Mouse (Mus musculus): ENCODE results near the gene Ddx49.

Ddx49 gene

DNA sequence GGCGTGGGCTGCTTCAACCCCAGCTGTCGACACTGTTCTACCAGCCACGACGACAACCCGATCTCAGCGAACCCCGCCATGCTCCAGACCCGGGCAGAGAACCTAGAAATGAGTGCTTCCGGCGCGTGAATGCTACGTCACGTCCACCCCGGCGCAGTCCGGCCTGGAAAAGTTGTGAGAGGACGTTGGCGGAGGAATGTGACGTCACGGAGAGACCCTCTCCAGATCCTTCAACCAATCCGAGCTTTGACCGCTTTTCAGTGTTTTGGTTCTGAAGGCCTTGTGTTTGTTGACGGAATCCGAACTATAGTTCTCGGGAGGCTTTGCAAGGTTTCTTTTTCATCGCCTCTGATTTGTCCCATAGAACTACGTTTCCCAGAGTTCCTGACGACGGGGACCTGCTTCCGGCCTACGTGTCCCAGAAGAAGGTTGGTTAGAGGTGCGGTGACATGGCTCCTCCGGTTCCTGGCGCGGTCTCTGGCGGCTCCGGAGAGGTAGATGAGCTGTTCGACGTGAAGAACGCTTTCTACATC lies at the start of gene Ddx49, which contains the start of gene Cope:
Gene Ddx49 (minus strand): TSS at position 132 of the 533 bp plus-strand sequence.
Gene Cope (plus strand): TSS at position 161 of the 533 bp plus-strand sequence.
- DNase-seq (ENCODE audit: low spot score) = peak; percentile 95

DNA sequence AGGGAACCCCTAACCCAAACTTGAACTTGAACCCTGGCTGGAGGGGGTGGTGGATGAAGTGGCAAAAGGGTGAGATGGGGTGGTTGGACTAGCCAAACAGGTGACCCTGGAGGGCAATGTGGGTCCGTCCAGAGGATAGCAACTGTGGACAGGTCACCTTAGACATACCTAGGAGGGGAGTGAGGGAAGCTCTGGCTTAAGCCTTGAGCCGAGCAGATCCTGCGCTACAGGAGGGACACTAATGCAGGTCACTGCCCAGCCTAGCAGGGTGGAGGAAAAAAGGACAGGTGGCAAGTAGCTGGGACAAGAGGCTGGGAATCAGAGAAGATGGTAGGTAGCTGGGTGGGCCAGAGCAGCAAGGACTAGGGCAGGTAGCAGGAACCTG lies 49.7 kb upstream of the Ddx49 start:
- DNase-seq (ENCODE audit: low spot score) = no peak

DNA sequence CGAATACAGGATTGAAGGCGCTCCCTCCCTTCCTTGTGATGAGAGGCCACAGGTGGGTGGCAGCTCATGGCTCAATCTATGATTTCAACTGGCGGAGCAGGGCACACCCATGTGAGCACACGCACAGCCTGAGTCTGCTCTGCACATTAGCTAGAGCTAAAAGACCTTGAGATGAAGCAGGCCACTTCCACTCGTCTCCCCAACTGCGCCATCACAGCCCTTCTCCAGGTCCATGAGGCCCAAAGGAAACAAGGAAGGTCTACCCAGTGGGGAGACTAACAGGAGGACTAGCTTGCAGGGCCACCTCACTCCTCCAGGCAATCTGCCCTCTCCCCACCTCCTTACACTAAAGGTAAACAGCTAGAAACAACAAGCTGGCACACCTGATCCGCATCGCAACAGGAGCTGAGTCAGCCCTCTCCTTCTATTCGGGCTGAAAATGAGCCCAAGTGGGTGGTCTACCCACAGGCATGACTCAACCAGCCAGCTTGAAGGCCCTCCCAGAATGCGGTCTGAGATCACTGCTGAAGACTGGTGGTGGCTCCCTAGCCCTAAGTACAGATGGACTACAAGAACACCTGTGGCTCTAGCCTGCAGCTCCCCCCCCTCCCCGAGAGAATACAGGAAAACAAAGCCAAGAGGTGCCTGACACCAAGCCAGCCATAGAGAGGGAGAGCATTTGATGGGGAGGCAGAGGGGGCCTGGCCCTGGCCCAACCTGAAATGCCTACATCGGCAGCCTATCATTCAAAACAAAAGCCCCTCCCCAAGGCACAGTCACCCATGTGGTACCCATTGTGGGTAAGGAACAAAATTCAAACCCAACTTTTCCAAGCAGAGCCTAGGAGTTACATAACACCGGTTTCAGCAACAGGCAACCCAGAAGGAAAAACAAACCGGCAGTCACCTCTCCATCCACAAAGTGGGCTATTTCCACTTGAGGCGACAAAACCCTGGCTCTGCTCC lies 49.0 kb upstream of the Ddx49 start:
- no peak for DNase-seq (ENCODE audit: low spot score)

DNA sequence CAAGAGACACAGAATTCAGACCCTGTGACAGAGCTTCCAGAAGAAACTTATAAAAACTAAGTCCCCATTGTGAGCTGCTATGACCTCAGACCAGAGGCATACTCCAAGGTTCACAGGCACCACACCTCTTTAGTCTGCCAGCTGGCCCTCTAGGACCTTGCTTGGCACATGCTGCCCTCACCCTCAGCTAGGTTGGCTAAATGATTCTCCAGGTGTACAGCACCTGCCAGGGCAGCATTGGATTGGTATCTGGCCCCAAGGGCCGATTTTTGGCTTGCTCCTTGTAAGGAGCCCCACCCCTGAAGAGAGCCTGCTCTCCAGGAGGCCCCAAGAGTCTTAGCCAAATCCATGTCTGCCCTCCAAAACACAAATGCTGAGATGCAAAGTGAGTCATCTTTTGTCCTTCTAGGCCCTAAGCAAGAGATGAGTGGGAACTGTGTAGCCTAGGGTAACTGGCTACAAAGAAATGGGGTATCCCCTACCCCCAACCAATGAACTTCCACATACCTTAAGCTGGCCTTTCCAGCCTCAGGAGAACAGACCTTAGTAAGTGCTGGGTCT lies 45.7 kb upstream of the Ddx49 start:
- no peak for DNase-seq (ENCODE audit: low spot score)

DNA sequence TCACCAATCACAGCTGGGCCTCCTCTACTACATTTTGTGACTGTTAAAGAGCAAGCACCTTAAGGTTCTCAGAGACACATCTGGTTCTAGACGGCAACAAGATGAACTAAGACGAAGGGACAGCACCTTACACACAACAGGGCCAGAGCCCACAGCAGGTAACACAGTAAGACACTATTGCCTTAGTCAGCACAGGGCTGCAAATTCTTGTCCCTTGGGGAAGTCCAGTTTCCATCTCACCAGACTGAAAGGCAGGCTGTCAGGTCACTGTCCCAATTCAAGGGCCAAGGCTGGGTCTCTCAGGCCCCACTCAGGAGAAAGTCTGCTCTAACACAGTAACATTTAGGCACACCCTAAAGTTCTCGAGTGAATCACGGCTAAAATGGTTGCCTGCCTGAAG lies 45.2 kb upstream of the Ddx49 start:
- DNase-seq (ENCODE audit: low spot score) = no peak

DNA sequence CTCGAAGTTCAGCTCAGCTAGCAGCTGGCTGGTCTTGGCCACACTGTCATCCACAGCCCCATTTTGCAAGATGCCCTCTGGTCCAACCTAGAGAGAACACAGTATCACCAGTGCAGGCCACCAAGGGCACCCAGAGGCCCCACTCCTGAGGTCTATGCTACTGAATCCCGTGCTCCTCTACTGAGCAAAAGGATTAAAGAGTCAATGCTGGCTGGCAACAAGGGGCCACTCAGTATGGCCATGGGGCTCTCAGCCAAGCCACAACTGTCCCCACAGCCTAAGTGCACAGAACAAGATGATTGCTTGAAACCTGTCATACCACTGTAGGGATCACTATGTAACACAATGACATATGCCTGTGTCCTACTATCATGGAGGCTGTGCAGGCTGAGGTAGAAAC lies 42.0 kb upstream of the Ddx49 start:
- no peak for DNase-seq (ENCODE audit: low spot score)

DNA sequence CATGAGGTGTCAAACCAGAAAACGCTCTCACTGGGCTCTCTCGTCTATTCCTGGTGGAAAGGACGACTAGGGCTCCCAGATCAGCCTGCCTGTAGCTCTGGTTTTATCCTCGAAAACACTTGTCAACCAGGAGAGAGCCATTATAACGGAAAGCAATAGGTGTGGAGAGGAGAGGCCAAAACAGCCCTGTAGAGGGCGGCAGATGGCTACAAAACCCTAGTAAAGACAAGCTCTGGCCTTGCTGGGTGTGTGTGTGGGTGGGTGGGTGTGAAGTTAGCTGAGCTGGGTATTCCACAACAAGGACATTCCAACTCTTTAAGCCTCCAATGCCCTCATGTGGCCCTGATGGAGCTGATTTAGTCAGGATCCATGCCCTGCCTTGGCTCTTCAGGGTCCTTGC lies 41.4 kb upstream of the Ddx49 start:
- DNase-seq (ENCODE audit: low spot score) = peak; percentile 64

DNA sequence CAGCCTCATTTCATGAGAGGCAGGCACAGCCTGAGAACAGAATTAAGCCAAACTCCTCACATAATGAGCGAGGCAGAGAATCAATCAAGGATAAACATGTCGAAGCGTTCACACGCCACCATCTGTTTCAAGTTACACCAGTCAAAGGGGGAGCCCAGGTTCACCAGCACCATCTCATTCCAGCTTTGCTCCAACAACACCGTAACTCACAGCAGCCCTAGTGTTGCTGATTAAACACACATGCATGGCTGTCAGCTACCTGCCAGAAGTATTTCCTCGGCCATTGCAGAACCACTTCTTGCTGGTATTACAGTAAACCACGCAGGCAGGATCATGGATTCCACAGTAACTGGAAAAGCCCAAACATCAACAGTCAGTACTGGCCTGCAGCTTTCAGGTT lies 40.8 kb upstream of the Ddx49 start:
- peak; percentile 49 for DNase-seq (ENCODE audit: low spot score)

DNA sequence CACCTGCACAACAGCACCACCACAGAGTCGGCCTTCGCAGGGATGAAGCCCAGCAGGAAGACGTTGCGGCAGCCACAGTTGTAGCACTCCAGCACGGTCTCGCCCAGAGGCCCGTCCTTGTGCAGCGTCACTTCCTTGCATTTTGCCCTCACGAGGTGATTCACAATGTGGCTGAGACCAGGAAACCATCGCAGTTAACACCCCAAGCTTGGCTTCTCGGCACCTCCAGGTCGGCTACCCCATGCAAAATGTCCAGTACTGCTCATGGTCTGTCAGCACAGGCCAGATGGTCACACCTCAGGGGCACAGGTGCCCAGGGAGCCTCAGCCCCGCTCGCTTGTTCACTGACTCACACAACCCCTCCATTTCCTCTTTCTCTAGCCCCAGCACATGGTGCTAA lies 39.7 kb upstream of the Ddx49 start:
- no peak for DNase-seq (ENCODE audit: low spot score)

DNA sequence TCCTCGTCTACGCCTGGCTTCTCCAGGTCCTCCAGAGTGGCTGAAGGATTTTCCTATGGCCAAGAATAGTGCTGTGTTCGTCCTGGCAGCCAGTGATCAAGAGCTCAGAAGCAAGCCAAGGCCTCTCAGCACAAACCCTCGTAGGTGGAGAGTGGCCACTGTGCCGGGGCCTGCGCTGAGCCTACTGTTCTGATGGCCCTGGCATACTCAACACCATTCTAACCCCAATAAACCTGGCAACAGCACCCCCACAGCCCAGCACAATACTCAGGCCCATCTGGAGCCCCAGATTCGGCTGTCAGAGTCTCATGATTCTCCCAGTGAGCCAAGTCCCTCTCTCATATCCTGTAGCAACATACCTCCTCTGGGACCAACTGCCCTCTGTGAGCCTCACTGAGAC lies 38.4 kb upstream of the Ddx49 start:
- DNase-seq (ENCODE audit: low spot score) = no peak

DNA sequence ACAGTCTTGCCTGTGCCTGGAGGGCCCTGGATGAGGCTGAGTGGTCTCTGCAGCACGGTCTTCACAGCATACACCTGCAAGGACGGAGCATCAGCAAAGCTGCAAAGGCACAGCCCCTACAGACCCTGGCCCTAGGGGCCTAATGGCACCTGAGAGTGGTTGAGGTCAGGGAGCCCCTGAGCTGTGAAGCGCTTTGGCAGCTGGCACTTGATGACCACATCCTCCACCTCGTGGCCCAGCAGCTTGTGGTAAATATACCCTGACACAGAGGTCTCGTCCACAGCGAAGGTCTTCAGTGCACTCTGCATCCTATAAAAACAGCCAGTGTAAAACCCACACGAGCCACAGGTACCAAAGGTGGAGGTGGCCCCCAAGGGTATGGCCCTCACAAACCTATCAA lies 36.6 kb upstream of the Ddx49 start:
- DNase-seq (ENCODE audit: low spot score) = no peak

DNA sequence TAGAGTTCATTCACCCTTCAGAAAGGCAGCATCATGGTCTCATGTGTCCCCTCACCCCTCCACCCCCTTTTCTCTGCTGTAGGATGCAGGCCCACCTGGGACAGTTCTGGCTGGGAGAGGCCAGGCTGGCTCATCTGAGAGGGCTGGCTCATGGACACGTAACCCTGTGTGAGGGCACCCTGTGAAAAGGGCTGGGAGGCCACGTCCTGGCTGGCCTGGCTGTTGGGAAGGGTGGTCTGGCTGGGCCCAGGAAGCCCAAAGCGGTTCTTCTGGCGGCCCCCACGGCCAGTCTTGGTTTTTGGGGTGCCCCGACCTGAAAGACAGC lies 30.6 kb upstream of the Ddx49 start:
- DNase-seq (ENCODE audit: low spot score) = no peak

DNA sequence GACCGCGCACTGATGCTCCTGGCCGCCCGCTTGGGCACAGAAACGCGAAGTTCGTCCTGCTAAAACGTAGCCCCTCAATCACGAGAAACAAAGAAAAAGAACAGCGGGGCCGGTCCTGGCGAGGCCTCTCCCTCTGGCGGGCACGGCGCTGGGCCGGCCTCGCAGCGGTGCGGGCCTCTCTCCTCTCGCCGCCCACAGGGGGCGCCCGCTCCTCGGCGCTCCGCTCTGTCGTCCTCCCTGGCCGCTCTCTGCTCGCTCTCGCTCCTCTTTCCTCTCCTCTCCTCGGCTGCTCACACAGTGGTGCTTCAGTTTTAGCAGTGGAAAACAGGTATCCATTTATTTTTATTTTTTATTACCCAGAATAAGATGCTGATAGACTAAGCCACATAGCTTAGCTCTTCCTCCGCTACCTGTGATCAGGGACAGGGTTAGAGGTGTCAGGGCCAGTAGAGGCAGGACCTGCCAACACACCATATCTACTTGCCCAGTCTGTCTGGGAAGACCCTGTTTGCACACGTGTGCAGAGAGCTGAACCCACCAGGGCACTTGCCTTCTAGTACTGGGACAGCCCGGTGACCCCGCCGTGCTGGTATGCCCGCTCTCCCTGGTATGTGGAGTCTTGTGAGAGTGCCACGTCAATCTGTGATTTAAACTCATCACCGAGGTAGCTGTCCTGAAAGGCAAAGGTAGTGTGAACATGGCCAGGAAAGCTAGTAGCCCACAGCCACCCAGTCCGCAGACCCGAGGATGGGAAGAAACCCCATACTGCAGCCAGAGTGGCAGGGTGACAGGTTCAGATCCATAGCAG lies 30.0 kb upstream of the Ddx49 start:
- peak; percentile 85 for DNase-seq (ENCODE audit: low spot score)

DNA sequence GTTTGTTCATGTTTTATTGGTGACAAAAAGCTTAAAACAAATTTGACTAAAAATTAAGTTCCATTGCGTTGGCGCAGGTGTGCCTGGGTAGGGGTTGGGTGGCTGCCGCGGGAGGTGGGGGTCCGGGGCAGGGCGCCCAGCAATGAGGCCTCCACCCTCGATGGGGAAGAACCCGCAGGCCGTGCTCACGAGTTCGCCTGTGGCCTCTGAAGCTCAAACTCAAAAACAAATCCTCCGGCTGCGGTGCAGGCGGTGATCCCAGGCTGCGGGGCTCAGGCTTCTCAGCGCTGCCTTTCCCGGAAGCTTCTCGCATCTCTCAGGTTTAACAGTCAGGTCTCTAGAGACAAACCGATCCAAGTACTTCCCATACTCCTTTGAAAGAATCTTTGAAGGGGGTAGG lies 29.2 kb upstream of the Ddx49 start:
- no peak for DNase-seq (ENCODE audit: low spot score)

DNA sequence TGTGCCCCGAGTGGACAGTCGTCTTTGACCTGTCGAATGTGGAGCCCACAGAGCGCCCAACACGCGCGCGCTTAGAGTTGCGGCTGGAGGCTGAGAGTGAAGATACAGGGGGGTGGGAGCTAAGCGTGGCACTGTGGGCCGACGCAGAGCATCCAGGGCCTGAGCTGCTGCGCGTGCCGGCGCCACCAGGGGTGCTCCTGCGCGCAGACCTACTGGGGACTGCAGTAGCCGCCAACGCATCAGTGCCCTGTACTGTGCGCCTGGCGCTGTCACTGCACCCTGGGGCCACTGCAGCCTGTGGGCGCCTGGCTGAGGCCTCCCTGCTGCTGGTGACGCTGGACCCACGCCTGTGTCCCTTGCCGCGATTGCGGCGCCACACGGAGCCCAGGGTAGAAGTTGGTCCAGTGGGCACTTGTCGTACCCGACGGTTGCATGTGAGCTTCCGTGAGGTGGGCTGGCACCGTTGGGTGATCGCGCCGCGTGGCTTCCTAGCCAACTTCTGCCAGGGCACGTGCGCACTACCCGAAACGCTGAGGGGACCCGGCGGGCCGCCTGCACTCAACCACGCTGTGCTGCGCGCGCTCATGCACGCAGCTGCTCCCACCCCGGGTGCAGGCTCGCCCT lies 28.6 kb upstream of the Ddx49 start:
- DNase-seq (ENCODE audit: low spot score) = peak; percentile 80

DNA sequence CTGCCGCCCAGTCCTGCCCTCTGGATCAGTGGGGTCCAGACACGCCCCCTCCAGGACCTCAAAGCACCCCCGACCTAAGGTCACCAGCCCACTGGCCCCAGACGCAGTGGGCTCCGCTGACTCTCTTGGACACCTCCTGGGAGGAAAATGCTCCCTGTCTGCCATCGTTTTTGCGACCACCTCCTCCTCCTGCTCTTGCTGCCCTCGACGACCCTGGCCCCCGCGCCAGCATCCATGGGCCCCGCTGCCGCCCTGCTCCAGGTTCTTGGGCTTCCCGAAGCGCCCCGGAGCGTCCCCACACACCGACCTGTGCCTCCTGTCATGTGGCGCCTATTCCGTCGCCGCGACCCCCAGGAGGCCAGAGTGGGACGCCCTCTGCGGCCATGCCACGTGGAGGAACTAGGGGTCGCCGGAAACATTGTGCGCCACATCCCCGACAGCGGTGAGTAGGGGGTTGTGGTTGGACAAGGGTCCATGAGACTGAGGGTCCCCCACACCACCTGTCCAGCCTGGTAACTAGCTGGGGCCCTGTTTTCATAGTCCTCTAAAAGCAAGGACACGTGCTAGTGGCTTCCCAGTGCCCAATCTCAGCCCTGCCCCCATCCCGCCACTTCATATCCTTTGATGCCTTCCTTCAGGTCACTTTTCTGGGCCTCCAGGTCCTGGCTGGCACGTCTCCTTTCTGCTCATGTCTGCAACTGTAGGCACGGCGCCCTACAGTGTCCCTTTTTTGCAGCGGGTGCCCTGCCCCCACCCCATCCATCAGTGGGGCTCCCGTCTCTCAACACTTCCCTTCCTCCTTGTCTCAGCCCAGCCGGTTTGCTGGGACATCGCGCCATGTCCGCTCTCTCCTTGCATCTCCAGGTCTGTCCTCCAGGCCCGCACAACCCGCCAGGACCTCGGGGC lies 27.8 kb upstream of the Ddx49 start:
- DNase-seq (ENCODE audit: low spot score) = peak; percentile 55

DNA sequence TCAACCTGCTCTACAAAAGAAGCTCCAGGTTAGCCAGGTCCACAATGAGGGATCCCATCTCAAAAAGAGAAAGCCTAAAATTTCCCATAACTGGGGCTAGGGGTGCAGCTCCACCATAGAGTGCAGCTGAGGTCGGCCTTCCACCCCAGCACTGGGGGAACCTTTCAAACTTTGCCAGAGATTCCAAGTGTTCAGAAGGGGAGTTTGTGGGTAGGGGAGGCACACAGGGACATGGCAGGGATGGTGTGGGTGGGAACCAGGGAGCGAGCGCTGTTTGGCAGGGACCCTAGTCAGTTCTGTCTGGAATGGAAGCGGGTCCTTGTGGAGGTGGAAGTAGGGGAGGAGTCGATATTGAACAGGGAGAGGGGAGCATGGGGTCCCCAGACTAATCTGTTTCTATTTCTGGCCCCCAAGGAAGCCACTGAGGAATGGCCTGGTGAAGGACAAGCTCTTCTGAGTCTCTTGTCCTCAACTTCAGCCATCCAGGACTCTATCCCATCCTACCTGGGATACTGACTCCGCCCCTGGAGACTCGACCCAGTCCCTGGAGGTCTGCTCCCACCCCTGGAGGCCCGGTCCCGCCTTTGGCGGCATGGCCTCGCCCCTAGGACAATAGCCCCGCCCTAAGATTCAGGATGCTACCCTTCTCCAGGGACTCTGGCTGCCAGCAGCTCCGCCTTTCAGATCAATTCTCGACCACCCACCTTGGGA lies 27.0 kb upstream of the Ddx49 start, which contains the start of gene Gdf1:
Gene Gdf1 (plus strand): TSS at position 694 of the 711 bp plus-strand sequence.
- peak; percentile 60 for DNase-seq (ENCODE audit: low spot score)

DNA sequence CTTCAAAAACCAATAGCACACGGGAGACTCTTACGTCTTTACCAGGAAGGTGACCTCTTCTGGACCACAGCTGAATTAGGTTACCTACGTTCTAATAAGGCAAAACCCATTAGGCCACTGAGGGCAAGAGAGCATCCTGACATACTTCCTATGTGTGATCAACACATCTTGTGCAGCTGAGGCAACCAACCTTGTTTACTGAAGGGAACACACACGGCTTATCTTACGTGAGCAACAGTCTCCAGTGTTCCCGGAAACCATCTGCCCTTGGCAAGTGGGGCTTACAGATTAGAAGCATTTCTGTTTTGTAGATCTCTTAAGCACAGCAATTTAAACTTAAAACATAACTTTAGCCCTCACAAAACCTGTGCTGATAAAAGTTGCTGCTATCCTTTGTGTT lies 25.2 kb upstream of the Ddx49 start:
- no peak for DNase-seq (ENCODE audit: low spot score)

DNA sequence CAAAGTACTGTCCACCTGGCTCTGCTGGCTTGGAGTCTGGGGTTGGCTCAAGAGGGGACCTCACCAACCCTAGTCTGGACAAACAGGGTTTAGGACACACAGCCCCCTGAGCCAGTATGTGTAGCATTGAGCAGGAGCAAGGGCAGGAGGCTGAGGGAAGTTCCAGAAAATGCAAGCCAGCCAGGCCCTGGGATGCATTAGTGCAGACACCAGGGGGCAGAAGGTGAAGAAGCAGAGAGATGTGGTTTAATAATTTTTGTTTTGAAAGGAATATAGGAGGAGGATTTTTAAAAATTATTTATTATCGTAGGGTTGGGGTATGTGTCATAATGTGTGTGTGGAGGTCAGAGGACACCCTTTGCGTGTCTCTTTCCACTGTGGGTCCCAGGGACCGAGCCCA lies 21.4 kb upstream of the Ddx49 start:
- no peak for DNase-seq (ENCODE audit: low spot score)

DNA sequence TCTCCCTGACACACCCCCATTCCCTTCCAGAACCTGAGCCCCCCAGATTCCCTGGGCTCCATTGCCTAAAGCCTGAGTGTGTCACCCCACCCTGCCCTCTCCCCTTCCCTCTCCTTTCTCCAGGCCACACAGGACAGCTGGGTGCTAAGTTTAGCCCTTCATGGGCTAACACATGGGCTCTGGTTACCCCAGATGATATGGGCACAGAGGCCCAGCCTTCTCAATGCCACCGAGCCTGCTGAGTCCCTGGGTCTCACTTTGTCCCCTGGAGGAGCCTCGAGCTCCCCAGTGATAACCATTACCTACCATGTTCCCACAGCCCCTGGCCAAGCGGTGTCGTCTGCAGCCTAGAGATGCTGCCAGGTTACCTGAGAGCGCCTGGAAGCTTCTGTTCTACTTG lies 15.6 kb upstream of the Ddx49 start:
- DNase-seq (ENCODE audit: low spot score) = no peak

All from embryo, embryonic 10.5 days (tissue).